Mouse (Mus musculus): ENCODE results near the gene Kank4.

Kank4 gene

GRCm38 (mm10) chr4:98758872-98759518 lies 58.3 kb downstream of the Kank4 start:
- no peak for TF ChIP-seq GATA4 (IDR thresholded peaks at IDR 0.05; ENCODE audit: insufficient replicate concordance, low read length)

- no peak for TF ChIP-seq GATA4 (IDR thresholded peaks at IDR 0.05; ENCODE audit: insufficient replicate concordance, low read length)
Observed at GRCm38 (mm10) chr4:98758012-98758821, 59.1 kb downstream of the Kank4 start.

GRCm38 (mm10) chr4:98756141-98756540 lies 61.2 kb downstream of the Kank4 start:
- no peak for TF ChIP-seq GATA4 (IDR thresholded peaks at IDR 0.05; ENCODE audit: insufficient replicate concordance, low read length)

GRCm38 (mm10) chr4:98754456-98754855 lies 62.9 kb downstream of the Kank4 start:
- no peak for TF ChIP-seq GATA4 (IDR thresholded peaks at IDR 0.05; ENCODE audit: insufficient replicate concordance, low read length)

- TF ChIP-seq GATA4 (IDR thresholded peaks at IDR 0.05; ENCODE audit: insufficient replicate concordance, low read length), result no peak
Observed at GRCm38 (mm10) chr4:98743906-98744210, 73.5 kb downstream of the Kank4 start.

GRCm38 (mm10) chr4:98743209-98743905 lies 74.0 kb downstream of the Kank4 start:
- no peak for TF ChIP-seq GATA4 (IDR thresholded peaks at IDR 0.05; ENCODE audit: insufficient replicate concordance, low read length)

GRCm38 (mm10) chr4:98739753-98740152 lies 77.6 kb downstream of the Kank4 start:
- no peak for TF ChIP-seq GATA4 (IDR thresholded peaks at IDR 0.05; ENCODE audit: insufficient replicate concordance, low read length)

- no peak for TF ChIP-seq GATA4 (IDR thresholded peaks at IDR 0.05; ENCODE audit: insufficient replicate concordance, low read length)
Observed at GRCm38 (mm10) chr4:98733660-98734059, 83.7 kb downstream of the Kank4 start.

GRCm38 (mm10) chr4:98728716-98729115 lies 88.6 kb downstream of the Kank4 start:
- TF ChIP-seq GATA4 (IDR thresholded peaks at IDR 0.05; ENCODE audit: insufficient replicate concordance, low read length), result no peak

- no peak for TF ChIP-seq GATA4 (IDR thresholded peaks at IDR 0.05; ENCODE audit: insufficient replicate concordance, low read length)
Observed at GRCm38 (mm10) chr4:98727959-98728347, 89.4 kb downstream of the Kank4 start.

- TF ChIP-seq GATA4 (IDR thresholded peaks at IDR 0.05; ENCODE audit: insufficient replicate concordance, low read length), result no peak
Observed at GRCm38 (mm10) chr4:98727295-98727958, 89.9 kb downstream of the Kank4 start.

- TF ChIP-seq GATA4 (IDR thresholded peaks at IDR 0.05; ENCODE audit: insufficient replicate concordance, low read length), result no peak
Observed at GRCm38 (mm10) chr4:98726590-98727237, 90.6 kb downstream of the Kank4 start, which contains the start of gene L1td1. L1td1 (plus strand) TSS chr4:98726734.

GRCm38 (mm10) chr4:98725439-98725838 lies 91.9 kb downstream of the Kank4 start:
- TF ChIP-seq GATA4 (IDR thresholded peaks at IDR 0.05; ENCODE audit: insufficient replicate concordance, low read length), result no peak

GRCm38 (mm10) chr4:98722454-98722853 lies 94.9 kb downstream of the Kank4 start:
- no peak for TF ChIP-seq GATA4 (IDR thresholded peaks at IDR 0.05; ENCODE audit: insufficient replicate concordance, low read length)

GRCm38 (mm10) chr4:98718547-98718917 lies 98.8 kb downstream of the Kank4 start:
- TF ChIP-seq GATA4 (IDR thresholded peaks at IDR 0.05; ENCODE audit: insufficient replicate concordance, low read length), result no peak

Measured in liver, adult (tissue).